Mouse (Mus musculus): ENCODE results near the gene Smpd4.
"Not testable (repeated sequence)": the region's sequence is repeated elsewhere in the genome, so short reads cannot be mapped to it uniquely, and the experiment has no call there.

Gene Smpd4

DNA sequence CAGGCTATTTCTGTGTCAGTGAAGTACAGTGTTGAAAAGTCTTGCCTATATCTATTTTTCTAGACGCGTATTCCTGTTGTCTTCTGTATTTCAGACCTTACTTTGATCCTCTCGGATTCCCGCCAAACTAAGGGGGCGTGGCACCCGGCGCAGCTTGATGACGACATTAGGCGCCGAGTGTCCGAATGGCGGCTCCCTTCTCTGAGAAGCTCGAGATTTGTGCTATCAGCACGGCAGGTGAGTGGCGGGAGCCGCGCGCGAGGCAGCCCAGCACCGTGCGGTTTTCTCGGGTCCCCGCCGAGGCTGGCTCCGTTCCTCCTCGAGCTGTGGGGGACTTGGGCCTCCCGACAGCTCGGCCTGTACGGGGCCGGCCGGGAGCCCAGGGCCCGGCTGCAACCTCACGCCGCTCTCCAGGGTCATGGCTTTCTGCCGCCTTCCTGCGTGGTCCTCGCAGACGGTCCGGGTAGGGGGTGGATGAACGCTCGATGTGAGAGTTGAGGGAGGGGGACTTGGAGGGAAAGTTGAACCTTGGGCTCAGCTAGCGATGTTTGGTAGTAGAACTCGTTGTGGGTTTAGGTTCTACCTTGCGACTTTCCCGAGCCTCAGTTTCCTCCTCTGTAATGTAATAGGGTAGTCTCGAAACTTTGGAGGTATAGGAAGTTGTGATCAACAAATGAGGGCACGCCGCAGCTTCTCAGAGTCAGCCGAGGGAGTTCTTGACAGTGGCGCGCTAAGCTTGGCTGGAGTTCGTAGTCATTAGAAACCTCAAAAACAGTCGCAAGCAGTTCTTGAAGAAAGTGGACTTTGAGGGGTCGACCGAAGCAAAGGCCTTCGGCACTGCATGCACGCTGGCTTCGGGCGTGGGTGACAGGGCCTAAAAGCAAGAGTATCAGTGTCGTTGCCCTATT lies at the start of gene Smpd4:
Gene Smpd4 (plus strand): TSS at position 157 of the 908 bp plus-strand sequence.
- DNase-seq = peak; percentile 96

DNA sequence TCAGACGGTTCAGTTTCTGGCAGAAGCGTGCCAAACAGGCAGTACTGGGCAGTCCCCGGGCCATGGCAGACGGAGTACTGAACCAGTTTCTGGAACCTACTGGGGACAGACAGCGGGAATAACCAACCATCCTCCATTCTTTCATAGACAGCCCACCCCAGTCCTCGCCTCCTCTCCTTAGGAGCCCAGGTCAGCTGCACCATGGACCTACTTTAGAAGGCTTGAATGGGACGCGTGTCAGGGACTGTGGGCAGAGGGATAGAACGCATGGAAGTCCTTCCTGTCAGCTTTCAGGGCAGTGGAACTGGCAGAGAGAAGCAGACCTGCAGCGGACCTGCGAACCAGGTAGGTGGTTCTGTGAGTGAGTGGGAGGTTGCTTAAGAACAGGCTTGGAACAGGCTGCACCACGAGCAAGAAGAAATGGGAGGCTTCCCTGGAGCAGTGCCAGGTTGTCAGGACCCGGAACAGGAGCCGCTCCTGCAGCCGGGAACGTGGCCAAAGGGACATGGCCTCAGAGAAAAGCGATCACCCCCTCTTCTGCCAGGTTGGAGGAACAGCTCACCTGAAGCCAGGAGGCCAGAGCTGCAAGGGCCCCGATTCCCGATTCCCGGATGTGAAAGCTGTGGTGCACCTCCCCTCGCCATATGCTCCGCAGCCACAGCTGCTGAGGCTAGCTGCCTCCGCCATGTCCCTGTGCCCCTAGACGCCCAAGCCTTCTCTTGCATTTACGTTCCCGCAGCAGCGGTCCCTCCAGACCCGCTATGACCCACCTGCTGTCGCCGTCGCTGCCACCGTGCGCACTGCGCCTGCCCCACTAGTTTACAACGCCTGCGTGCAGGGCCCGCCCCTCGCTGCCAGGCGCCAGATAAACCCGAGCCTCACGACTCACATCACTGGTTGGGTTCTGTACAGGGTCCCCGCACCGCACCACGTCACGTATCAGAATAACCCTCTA lies 43.0 kb upstream of the Smpd4 start:
- peak; percentile 48 for DNase-seq

DNA sequence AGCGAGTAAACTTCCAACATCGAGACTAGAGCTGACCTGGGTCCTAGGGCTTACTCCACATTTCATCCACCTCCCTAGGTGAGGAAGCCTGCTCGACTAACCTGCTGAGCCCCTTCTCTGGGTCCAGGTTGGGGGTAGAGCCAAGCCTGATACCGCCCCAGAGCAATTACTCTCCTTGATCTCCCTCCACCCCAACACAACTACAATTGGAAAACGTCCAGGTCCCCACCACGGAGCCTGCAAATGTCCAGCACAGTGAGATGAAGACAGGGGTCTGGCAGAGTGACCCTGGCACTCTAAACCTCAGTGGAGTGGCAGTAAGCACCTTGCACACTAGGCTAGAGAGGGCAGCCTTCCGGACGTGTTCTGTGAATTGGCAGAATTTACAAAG lies 42.3 kb upstream of the Smpd4 start:
- no peak for DNase-seq

DNA sequence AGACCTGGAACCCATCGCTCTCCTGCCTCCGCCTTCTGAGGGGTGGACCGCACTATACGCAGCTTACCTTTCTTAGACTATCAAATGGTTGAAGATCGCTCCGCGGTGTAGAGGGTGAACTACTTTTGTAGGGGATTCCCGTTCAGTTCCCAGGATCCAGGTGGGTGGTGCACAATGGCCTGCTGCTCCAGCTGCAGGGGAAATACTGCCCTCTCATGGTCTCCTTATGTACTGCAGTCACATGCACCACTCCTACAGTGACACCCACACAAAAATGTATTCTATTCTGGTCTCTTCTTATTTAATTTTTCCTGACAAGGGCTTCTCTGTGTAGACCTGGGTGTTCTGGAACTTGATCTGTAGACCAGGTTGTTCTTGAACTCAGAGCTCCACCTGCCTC lies 36.1 kb upstream of the Smpd4 start, which contains the start of gene Slc7a4:
Gene Slc7a4 (minus strand): TSS at position 151 of the 400 bp plus-strand sequence.
- DNase-seq = peak; percentile 52

DNA sequence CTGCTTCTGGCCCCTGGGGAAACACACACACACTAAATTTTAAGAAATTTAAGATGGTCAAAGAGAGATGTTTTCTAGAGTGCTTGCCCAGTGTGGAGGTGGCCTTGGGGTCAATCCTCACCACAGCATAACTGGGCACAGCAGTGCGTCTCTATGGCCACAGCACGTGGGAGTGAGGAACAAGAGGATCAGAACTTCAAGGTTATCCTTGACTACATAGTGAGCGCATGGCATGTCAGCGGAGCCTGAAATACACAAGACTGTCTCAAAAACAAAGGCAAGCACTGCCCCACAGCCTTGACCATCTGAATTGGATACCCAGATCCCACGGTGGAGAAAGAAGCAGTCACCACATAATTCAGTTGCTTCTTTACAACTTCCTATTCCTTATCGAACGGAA lies 34.6 kb upstream of the Smpd4 start:
- DNase-seq = no peak

DNA sequence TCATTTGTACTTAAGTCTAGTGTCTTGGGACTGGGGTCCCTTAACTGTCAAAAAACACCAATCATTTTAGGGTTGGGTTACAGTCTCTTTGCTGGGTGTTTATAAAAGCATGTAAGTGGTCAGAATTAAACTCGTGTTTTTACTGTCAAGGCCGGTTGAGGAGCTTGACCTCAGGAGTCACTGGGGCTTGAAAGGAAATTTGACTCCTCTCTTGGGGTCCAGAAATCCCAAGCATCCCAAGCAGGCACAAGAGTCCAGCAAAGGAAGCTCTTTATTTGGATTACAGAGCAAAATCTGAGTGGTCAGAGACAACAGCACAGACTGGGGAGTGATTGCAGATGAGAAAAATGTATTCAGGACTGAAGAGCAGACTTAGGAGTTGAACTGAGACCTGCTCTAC lies 28.4 kb upstream of the Smpd4 start:
- no peak for DNase-seq

DNA sequence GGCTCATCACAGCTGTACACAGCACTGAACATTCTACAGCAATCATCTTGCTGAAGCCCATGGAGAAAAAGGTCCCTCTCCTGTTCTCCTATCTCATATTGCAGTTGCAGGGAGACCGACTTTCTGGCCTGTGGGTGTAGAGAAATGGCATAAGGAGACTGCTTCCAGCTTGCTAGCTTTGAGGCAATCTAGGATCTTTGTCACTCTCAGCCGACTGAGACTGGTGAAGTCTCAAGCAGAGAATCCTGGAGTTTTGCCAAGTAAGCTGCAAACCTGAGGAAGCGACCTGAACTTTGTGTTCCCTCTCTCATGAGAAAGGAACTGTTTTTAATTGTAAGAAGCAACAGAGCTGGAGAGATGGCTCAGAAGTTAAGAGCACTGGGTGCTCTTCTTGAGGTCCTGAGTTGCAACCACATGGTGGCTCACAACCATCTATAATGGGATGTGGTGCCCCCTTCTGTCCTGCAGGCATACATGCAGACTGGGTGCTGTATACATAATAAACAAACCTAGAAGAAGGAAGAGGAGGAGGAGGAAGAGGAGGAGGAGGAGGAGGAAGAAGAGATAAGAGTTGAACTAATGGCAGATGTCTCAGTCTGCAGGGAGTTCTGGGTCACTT lies 18.1 kb upstream of the Smpd4 start:
- peak; percentile 26 for DNase-seq

DNA sequence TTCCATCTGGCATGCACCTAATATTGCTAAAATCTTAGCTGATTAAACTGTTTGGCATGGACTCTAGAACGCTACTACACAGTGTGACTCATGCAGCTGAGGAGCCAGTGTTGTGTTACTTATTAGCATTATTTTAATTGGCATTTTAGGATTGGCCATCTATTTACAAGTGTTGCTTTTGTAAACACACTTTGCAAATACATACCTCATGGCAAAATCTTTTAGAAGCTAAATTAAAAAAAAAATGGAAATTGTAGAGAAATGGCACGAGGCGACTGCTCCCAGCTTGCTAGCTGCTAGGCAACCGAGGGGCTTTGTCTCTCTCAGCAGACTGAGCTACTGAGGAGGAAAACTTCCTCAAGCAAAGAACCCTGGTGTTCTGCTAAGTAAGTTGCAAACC lies 14.2 kb upstream of the Smpd4 start:
- no peak for DNase-seq

DNA sequence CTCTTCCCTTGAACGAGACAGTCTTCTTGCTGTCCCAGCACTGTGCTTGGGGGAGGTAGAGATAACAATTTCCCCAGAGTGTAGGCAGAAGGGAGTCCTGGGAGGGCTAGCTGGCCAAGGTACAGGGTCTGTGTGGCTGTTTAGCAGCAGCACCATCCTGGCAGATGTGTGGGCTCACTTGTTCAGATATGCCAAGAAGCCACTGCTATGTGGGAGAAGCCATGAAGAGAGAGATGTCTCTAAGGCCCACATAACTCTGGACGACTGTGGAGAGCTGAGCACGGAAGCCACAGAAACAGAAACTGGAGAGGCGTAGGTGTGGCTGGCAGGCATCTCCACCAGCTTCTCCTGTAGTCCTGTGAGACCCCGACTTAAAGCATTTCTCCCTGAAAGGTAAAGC lies 13.5 kb upstream of the Smpd4 start:
- no peak for DNase-seq

DNA sequence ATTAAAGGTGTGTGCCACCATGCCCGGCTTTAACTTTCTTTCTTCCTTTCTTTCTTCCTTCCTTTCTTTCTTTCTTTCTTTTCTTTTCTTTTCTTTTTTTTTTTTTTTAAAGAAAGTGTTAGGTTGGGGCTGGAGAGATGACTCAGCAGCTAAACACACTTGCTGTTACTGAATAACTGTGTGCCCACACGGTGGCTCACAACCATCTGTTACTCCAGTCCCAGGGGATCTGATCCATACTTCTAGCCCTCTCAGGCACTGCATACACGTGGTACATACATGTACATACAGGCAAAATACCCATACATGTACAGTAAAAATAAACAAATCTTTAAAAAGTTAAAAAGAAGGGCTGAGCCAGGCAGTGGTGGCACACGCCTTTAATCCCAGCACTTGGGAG lies 7.8 kb upstream of the Smpd4 start:
- DNase-seq = no peak

DNA sequence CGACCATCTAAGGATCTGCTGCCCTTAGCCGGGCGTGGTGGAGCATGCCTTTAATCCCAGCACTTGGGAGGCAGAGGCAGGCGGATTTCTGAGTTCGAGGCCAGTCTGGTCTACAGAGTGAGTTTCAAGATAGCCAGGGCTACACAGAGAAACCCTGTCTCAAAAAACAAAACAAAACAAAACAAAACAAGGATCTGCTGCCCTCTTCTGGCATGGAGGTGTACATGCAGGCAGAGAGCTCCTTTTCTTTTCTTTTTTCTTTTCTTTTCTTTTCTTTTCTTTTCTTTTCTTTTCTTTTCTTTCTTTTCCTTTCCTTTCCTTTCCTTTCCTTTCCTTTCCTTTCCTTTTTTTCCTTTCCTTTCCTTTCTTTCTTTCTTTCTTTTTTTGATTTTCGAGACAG lies 4.4 kb upstream of the Smpd4 start:
- DNase-seq = not testable (repeated sequence)

DNA sequence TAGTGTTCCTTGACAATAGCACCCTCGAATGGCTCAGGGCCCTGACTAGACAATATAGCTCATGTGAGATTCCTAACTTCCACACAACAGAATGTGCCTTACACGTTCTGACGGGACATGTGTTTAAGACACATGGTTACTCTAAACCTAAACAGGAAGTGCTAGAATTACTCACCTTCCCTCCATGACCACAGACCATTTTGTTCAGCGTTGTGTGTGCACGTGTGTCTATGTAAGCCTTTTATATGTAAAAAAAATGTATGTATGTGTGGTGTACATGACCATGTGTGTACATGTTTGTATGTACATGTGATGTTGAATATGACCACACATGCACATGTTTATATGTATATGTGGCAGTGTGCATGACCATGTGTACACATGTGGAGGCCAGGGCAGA lies 2.9 kb upstream of the Smpd4 start:
- DNase-seq = no peak

DNA sequence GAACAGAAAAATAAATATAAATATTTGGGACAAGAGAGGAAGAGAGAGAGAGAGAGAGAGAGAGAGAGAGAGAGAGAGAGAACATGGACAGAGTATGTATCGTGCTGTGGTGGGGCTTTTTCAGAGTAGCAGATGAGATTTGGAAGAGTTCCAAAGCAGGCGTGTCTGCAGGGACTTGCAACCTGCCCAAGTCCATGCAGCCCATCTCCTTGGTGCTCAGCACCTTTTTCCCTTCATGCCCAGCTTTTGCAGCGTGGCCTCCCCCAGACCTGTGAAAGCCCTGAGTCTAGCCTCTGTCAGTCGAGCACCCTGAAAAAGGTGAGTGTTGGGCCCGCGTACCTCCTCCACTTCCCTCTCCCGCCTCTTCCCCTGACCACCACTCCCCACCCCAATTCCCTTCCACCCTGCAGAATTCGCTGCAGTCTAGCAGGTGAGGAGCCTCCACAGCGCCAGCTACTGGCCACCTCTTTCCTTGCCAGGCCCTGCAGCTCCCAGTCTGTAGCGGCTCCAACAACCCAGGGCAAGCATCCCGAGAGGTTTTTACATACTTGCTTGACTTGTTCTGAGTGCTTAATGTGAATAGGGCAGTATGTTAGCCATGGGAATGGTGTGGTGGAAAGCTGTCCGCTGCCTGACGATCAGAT lies 1.1 kb upstream of the Smpd4 start:
- peak; percentile 81 for DNase-seq

DNA sequence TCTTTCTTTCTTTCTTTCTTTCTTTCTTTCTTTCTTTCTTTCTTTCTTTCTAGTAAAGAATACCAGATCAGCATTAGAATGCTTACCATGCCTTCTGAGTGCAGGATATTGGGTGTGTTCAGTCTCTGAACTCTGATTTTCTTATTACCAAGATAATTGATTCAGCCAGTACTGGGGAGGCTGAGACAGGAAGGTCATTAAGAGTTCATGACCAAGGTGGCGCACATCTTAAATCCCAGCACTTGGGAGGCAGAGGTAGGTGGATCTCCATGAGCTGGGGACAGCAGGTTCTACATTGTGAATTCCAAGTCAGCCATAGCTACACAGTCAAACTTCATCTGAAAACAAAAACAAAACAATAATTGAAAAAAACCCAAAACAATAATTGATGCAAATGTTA lies 2.8 kb downstream of the Smpd4 start:
- no peak for DNase-seq

DNA sequence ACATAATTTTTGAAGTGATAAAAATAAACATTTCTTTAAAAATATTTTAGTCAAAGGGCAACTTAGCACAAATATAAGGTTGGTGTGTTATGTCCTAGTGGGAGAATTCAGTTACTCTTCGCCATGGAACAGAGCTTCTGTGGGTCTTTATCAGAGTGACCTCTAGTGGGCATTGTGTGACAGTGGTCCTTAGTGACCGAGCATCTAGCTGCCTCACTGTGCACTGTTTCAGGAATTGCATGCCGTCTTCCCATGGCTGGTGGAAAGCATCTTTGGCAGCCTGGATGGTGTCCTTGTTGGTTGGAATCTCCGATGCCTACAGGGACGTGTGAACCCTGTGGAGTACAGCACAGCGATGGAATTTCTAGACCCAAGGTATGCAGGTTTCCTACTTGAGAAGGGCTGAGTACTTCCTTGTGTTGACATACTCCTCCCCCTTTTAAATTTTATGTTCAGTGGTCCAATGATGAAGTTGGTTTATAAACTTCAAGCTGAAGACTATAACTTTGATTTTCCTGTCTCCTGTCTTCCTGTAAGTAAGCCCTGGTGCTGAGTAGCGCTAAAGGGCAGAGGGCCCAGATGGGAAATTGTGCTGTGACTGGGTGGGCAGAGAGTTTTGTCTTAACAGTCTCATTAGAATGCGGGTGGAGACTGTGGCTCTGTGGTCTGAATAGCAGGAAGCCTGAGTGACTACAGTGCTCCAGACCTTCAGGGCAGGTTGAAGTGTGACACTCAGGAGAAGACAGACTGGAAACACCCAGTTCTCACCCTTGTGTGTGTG lies 6.5 kb downstream of the Smpd4 start:
- no peak for DNase-seq

DNA sequence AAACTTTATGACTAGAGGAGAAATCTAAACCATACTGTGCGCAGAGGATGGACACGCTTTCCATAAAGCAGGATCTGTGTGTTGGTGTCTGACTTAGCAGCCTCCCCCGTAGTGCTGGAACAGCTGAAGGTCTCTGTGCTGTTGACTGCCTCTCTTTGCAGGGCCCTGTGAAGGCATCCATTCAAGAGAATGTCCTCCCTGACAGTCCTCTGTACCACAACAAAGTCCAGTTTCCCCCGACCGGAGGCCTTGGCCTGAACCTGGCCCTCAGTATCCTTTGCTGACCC lies 7.1 kb downstream of the Smpd4 start:
- no peak for DNase-seq

DNA sequence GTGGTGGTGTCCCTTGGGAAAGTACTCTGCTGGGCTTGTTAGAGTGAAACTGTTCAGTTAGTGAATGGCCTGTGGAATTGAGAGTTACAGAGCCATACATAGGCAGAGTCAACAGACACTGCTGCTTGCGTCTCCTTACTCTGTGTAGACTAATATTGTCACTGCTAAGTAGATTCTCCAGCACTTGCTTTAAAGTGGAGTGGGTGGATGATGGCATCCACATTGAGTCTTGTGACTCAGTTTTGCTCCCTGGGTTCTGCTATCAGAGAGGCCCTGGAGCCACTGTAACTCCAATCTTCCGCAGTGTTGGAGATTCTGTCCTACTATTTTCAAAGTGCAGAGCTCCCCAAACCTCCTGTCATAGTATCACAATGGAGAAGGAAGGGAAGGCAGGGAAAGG lies 13.4 kb downstream of the Smpd4 start:
- no peak for DNase-seq

DNA sequence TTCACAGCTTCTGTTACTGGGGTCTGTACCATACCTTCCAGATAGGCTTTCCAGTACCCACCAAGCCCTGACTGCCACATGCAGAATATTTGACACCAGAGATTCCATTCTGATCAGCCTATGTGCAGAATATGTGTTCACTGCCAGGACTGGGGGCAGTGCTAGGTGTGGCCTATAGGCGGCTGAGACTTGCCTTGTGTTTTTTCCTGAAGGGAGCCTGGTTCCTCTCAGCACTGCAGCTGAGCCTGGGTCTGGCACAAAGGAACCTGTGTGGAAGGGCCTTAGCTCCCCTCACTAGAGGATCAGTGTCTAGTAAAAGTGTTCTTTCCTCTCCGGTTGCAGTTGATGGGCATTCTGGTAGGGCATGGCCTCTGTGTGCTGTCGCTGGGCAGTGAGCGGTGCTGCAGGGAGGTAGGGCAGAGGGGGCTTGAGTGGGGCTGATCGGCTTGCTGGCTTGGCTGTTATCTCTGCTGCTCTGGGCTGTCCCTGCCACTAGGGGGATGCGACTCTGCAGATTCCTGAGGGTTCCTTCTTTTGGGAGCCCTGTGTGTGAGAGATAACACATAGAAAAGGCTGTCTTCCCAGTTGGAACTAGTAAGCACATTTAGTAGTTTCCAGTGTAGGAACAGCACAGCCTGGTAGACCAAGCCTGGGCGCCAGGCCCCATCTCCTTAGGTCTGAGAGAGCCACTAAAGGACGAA lies 14.5 kb downstream of the Smpd4 start:
- DNase-seq = no peak

DNA sequence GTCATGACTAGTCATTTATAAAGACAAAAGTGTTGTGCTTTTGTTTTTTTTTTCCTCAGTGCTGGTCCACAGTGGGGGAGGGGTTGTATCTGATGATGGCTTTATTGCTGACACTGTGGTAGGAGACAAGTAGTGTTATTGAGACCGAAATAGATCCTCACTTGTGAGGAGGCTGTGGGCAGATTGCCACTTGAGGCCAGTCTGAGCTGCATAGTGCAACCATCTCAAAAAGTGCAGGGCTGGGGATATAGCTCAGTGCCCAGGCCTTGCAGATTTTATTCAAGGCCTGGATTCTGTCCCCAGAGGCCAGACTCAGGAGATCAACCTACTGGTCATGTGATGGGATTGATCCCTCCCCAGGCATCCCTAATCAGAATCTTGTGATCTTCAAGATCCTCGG lies 17.8 kb downstream of the Smpd4 start:
- DNase-seq = no peak

DNA sequence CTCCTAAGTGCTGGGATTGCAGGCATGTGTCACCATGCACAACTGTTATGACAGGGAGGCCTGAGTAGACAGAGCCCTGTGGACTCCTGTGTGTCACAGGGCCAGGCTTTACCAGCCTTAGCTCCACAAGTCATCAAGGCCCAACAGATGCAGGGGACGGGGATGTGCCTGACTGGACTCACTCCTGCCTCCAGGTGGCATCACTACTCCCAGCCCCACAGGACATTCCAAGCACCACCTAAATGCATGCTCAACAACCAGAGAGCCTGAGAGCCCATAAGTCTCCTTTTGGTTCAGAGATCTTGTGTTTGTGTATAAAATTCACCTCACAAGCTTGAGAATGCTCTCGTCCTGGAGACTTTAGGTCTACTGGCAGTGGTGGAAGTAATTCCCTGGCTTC lies 18.5 kb downstream of the Smpd4 start:
- DNase-seq = no peak

DNA sequence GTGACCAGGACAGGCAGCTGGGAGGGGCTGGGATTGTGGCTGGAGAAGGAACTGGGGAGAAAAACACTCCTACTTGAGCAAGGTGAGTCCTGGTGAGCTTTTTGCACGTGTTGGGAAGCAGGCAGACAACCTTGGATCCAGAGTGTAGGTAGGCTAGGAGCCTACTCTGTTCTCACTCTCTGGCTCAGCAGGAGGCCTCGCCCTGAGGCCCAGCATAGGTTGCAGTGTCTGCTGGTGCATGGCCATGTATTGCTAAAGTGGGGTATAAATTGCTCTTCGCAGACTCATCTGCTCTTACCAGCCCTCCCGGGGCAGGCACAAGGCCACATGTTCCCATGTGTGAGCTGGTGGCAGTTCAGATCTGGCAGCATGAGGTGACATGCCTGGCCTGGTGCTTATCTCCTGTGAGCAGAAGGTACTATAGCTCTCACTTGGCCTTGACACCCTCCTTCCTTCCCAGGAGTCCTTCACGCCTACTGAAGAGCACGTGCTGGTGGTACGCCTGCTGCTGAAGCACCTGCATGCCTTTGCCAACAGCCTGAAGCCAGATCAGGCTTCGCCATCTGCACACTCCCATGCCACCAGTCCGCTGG lies 19.0 kb downstream of the Smpd4 start:
- no peak for DNase-seq
